Mouse (Mus musculus) MEL (cell line): ENCODE measurements around the gene Rasl10b. TPM values are rescaled to one million over a fixed set of nuclear protein-coding genes. Genes with fewer than 3 reads are reported as not detected.

Experiments used
- DNase-seq: peaks from one replicate; pipeline ENCODE4 v3.0.0; 2011; ENCODE audit warnings: low read depth, low spot score
- H3K27ac ChIP-seq: 2 replicates; pipeline ENCODE4 v1.5.1; 2012; ENCODE audit warnings: low read depth, mild to moderate bottlenecking, control low read depth, low read length, moderate library complexity; ENCODE audit not compliant: control insufficient read depth
- H3K27me3 ChIP-seq, 2 experiments: fragments of 150-350 bp in 1 of 2; sonication (generic) in 1 of 2; 2 replicates each; pipeline ENCODE4 v1.6.1; 2012; ENCODE audit warnings: low read length in 2 of 2, mild to moderate bottlenecking in 2 of 2, improper control_type of control experiment in 1 of 2, moderate library complexity in 1 of 2; ENCODE audit not compliant: insufficient read depth in 2 of 2, control insufficient read depth in 1 of 2
- H3K36me3 ChIP-seq, 2 experiments: 2 replicates each; pipeline ENCODE4 v1.6.1; 2012 to 2014; ENCODE audit warnings: low read length in 2 of 2, improper control_type of control experiment in 1 of 2, inconsistent platforms in 1 of 2, mild to moderate bottlenecking in 1 of 2; ENCODE audit not compliant: insufficient read depth in 2 of 2, control insufficient read depth in 1 of 2
- H3K4me1 ChIP-seq, 2 experiments: fragments of 150-350 bp in 1 of 2; sonication (generic) in 1 of 2; 2 replicates each; pipeline ENCODE4 v1.6.1; 2012; ENCODE audit warnings: low read length in 2 of 2, improper control_type of control experiment in 1 of 2, mild to moderate bottlenecking in 1 of 2; ENCODE audit not compliant: insufficient read depth in 2 of 2, control insufficient read depth in 1 of 2
- H3K4me3 ChIP-seq, 2 experiments: fragments of 150-350 bp in 1 of 2; sonication (generic) in 1 of 2; 2 replicates each; pipeline ENCODE4 v1.5.1; 2012; ENCODE audit warnings: low read depth in 2 of 2, low read length in 2 of 2, mild to moderate bottlenecking in 2 of 2, moderate library complexity in 2 of 2, control low read depth in 1 of 2, improper control_type of control experiment in 1 of 2; ENCODE audit not compliant: control insufficient read depth in 1 of 2, insufficient read depth in 1 of 2
- H3K79me2 ChIP-seq: 2 replicates; pipeline ENCODE4 v1.6.1; 2012; ENCODE audit warnings: mild to moderate bottlenecking, low read length, moderate library complexity; ENCODE audit not compliant: control insufficient read depth, poor library complexity, insufficient read depth
- H3K9ac ChIP-seq: 2 replicates; pipeline ENCODE4 v1.6.1; 2012; ENCODE audit warnings: low read depth, mild to moderate bottlenecking, control low read depth, low read length, moderate library complexity; ENCODE audit not compliant: control insufficient read depth, poor library complexity, severe bottlenecking
- H3K9me3 ChIP-seq: fragments of 150-350 bp; sonication (generic); replicated peaks from 2 replicates; pipeline ENCODE4 v1.6.1; 2012; ENCODE audit warnings: mild to moderate bottlenecking, low read length, improper control_type of control experiment, moderate library complexity; ENCODE audit not compliant: insufficient read depth
- BHLHE40 ChIP-seq: IDR thresholded peaks from 2 replicates; pipeline ENCODE4 v1.6.1; 2012; ENCODE audit warnings: low read depth, mild to moderate bottlenecking, inconsistent platforms, low read length, improper control_type of control experiment, borderline replicate concordance
- CHD2 ChIP-seq: IDR thresholded peaks from 2 replicates; pipeline ENCODE4 v1.6.1; 2011; ENCODE audit warnings: low read length, improper control_type of control experiment
- CTCF ChIP-seq, 3 experiments: IDR thresholded peaks in 2 of 3; conservative IDR thresholded peaks in 1 of 3; 2 replicates each; pipeline ENCODE4 v1.5.1; 2011 to 2012; ENCODE audit warnings: low read length in 3 of 3, low read depth in 2 of 3, mild to moderate bottlenecking in 2 of 3, improper control_type of control experiment in 1 of 3, inconsistent platforms in 1 of 3, mixed read lengths in 1 of 3, moderate library complexity in 1 of 3; ENCODE audit not compliant: control insufficient read depth in 1 of 3, insufficient read depth in 1 of 3, poor library complexity in 1 of 3, severe bottlenecking in 1 of 3
- EP300 ChIP-seq, 2 experiments: IDR thresholded peaks; 2 replicates each; pipeline ENCODE4 v1.6.1; 2011; ENCODE audit warnings: improper control_type of control experiment in 2 of 2, low read length in 2 of 2, low read depth in 1 of 2, mild to moderate bottlenecking in 1 of 2
- GATA1 ChIP-seq: IDR thresholded peaks from 2 replicates; pipeline ENCODE4 v1.6.1; 2011; ENCODE audit warnings: low read depth, low read length, improper control_type of control experiment
- HCFC1 ChIP-seq: IDR thresholded peaks from 2 replicates; pipeline ENCODE4 v1.6.1; 2012; ENCODE audit warnings: low read depth, mild to moderate bottlenecking, inconsistent platforms, low read length, improper control_type of control experiment, moderate library complexity
- JUND ChIP-seq: IDR thresholded peaks from 2 replicates; pipeline ENCODE4 v1.6.1; 2011; ENCODE audit warnings: low read depth, mild to moderate bottlenecking, improper control_type of control experiment, low read length
- MAFK ChIP-seq: IDR thresholded peaks from 2 replicates; pipeline ENCODE4 v1.6.1; 2011; ENCODE audit warnings: low read depth, mild to moderate bottlenecking, low read length, improper control_type of control experiment, borderline replicate concordance
- MXI1 ChIP-seq: IDR thresholded peaks from 2 replicates; pipeline ENCODE4 v1.6.1; 2011; ENCODE audit warnings: mild to moderate bottlenecking, low read depth, low read length, improper control_type of control experiment
- MYB ChIP-seq: IDR thresholded peaks from 2 replicates; pipeline ENCODE4 v1.6.1; 2011; ENCODE audit warnings: mild to moderate bottlenecking, low read depth, low read length, improper control_type of control experiment
- RAD21 ChIP-seq: IDR thresholded peaks from 2 replicates; pipeline ENCODE4 v1.6.1; 2011; ENCODE audit warnings: mild to moderate bottlenecking, low read depth, low read length, improper control_type of control experiment
- SIN3A ChIP-seq: IDR thresholded peaks from 2 replicates; pipeline ENCODE4 v1.6.1; 2012; ENCODE audit warnings: low read length, improper control_type of control experiment, inconsistent platforms
- TAL1 ChIP-seq: IDR thresholded peaks from 2 replicates; pipeline ENCODE4 v1.6.1; 2012; ENCODE audit warnings: mild to moderate bottlenecking, inconsistent platforms, low read length, moderate library complexity, mixed read lengths
- TBP ChIP-seq: IDR thresholded peaks from 2 replicates; pipeline ENCODE4 v1.8.0; 2011; ENCODE audit warnings: low read depth, low read length, improper control_type of control experiment
- ZKSCAN1 ChIP-seq: IDR thresholded peaks from 2 replicates; pipeline ENCODE4 v1.6.1; 2012; ENCODE audit warnings: low read depth, mild to moderate bottlenecking, inconsistent platforms, low read length, improper control_type of control experiment, moderate library complexity
- ZMIZ1 ChIP-seq: IDR thresholded peaks from 2 replicates; pipeline ENCODE4 v1.6.1; 2012; ENCODE audit warnings: low read depth, mild to moderate bottlenecking, inconsistent platforms, low read length, improper control_type of control experiment, moderate library complexity
- polyA plus RNA-seq, 2 experiments: library from polyadenylated mRNA; stranded (reverse) in 1 of 2; unstranded in 1 of 2; fragments of >175 nt in 1 of 2; fragments of >200 nt in 1 of 2; gene quantifications; 2 replicates each; pipeline versions ENCODE4 v1.2.1 to v1.2.4; 2012; ENCODE audit warnings: low replicate concordance in 2 of 2, low read depth in 1 of 2; ENCODE audit not compliant: insufficient read length in 2 of 2, insufficient read depth in 1 of 2, missing spikeins in 1 of 2
- total RNA-seq: library from RNA; depleted of rRNA; stranded (reverse); fragments of 300-350 nt; gene quantifications from 2 replicates; pipeline ENCODE4 v1.2.3, GENCODE M21; 2012

The Rasl10b gene
- total and polyA plus RNA-seq, 3 experiments = 0.04 TPM; not detected in 2

DNA sequence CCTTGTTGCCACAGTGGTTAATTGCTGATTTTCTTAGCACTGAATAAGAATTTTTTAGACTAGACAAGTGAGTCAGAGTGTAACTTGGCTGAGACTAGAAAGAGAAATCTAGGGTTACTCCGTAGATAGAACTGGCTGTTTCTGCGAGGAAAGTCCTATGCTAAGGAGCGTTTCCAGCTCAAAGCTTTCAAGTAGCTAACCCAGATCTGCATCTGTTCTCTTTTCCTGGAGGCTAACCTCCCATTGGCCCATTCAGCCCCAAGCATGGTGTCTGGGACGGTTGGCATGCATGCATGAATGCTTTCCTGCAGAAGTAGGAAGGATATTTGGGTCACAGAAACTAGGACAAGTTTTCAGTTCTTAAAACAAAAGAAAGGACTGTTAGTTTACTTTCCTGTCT, 37.7 kb upstream of the Rasl10b start:
- H3K4me3 ChIP-seq = no peak overlapping the region
- no peaks in the 10 kb centered on the region for H3K4me1 ChIP-seq
- peaks cover 0 to 32% of the 10 kb centered on the region in 2 experiments; a peak in 2 of 4 replicates for H3K36me3 ChIP-seq
- TF ChIP-seq BHLHE40 = no peak
- TF ChIP-seq MYB = no peak
- TF ChIP-seq SIN3A = no peak
- TF ChIP-seq ZMIZ1 = no peak
- TF ChIP-seq, all 39 proteins: peak for 0
- H3K9me3 ChIP-seq = no peaks in the 10 kb centered on the region
- H3K79me2 ChIP-seq = no peaks in the 10 kb centered on the region
- no peak for DNase-seq
- no peaks in the 10 kb centered on the region for H3K27me3 ChIP-seq
- H3K9ac ChIP-seq = no peak overlapping the region
- no peak overlapping the region for H3K27ac ChIP-seq

GRCm38 (mm10) chr11:83379745-83380341, 29.1 kb upstream of the Rasl10b start:
- DNase-seq = peak; percentile 17
- Histone ChIP-seq H3K4me3 (no peak overlapping the region), H3K79me2 (no peaks in the 10 kb centered on the region), H3K9me3 (no peaks in the 10 kb centered on the region), H3K9ac (no peak overlapping the region), H3K27ac (no peak overlapping the region), H3K36me3 (peaks cover 5 to 12% of the 10 kb centered on the region in 2 experiments)
- TF ChIP-seq RAD21 = no peak
- TF ChIP-seq CHD2 = no peak
- TF ChIP-seq HCFC1 = no peak
- TF ChIP-seq CTCF (IDR thresholded peaks at IDR 0.05 in 2 of 3, conservative IDR thresholded peaks at IDR 0.05 in 1 of 3; ENCODE audit: control insufficient read depth in 1 of 3, insufficient read depth in 1 of 3, low read depth in 2 of 3, low read length in 3 of 3, poor library complexity in 1 of 3, severe bottlenecking in 1 of 3) = no peak
- TF ChIP-seq GATA1 = no peak
- TF ChIP-seq ZKSCAN1 = no peak
- 0 out of 2 replicates have a peak, but pooled peaks have one; percentile 9 for TF ChIP-seq TAL1
- TF ChIP-seq JUND = no peak
- TF ChIP-seq, all 39 proteins: peak for 1
- H3K4me1 ChIP-seq = no peaks in the 10 kb centered on the region
- H3K27me3 ChIP-seq = no peaks in the 10 kb centered on the region

- no peak for DNase-seq
- no peaks in the 10 kb centered on the region for H3K4me1 ChIP-seq
- no peaks in the 10 kb centered on the region for H3K9me3 ChIP-seq
- no peaks in the 10 kb centered on the region for H3K27me3 ChIP-seq
- H3K79me2 ChIP-seq = no peaks in the 10 kb centered on the region
- H3K4me3 ChIP-seq = no peak overlapping the region
- no peak overlapping the region for H3K9ac ChIP-seq
- TF ChIP-seq EP300 (IDR thresholded peaks at IDR 0.05; ENCODE audit: low read depth in 1 of 2, low read length in 2 of 2) (no peak), MXI1 (no peak), TBP (no peak), SIN3A (no peak), MAFK (no peak)
- TF ChIP-seq, all 39 proteins: peak for 0
- peaks cover 5 to 10% of the 10 kb centered on the region in 2 experiments for H3K36me3 ChIP-seq
- H3K27ac ChIP-seq = no peak overlapping the region
Measured at GRCm38 (mm10) chr11:83382876-83383531, 25.9 kb upstream of the Rasl10b start.
